Mouse (Mus musculus) G1E (cell line): ENCODE data around the gene Gm10271.

Source experiments
- CTCF ChIP-seq: IDR thresholded peaks from 2 replicates; pipeline ENCODE4 v1.5.1; 2012; ENCODE audit warnings: low read depth, low read length, inconsistent platforms, mixed read lengths
- GATA1 ChIP-seq: IDR thresholded peaks from 2 replicates; pipeline ENCODE4 v1.6.1; 2012; ENCODE audit warnings: borderline replicate concordance, low read length, inconsistent platforms, mixed read lengths
- GATA2 ChIP-seq: IDR thresholded peaks from 2 replicates; pipeline ENCODE4 v1.6.1; 2012; ENCODE audit warnings: low read depth, low read length, inconsistent platforms, borderline replicate concordance
- POLR2AphosphoS5 ChIP-seq: IDR thresholded peaks from 2 replicates; pipeline ENCODE4 v1.6.1; 2012; ENCODE audit warnings: low read depth, low read length, inconsistent platforms; ENCODE audit not compliant: insufficient replicate concordance

GRCm38 (mm10) chr10:116920641-116921040 lies 51.8 kb downstream of the Gm10271 start:
- TF ChIP-seq CTCF (no peak), GATA1 (no peak), GATA2 (no peak), POLR2AphosphoS5 (no peak)
